Mouse (Mus musculus): ENCODE data around the gene Gm10057. TPM values are rescaled to one million over a fixed set of nuclear protein-coding genes. Genes with fewer than 3 reads are reported as not detected.
"Not testable (repeated sequence)": the region's sequence is repeated elsewhere in the genome, so short reads cannot be mapped to it uniquely, and the experiment has no call there.

Gm10057 gene
- not detected for polyA plus RNA-seq (2012; fragmentation: generic; extraction: Trizol)
- long read RNA-seq, experiment 1: 0 reads
- long read RNA-seq, experiment 2: 0 reads

- H3K79me2 ChIP-seq (ENCODE audit: control insufficient read depth, insufficient read depth); H3ac ChIP-seq (ENCODE audit: control insufficient read depth, insufficient read length, low read depth); H3K4me3 ChIP-seq (ENCODE audit: insufficient read depth, poor library complexity, severe bottlenecking); H3K27me3 ChIP-seq (ENCODE audit: control insufficient read depth, insufficient read depth, insufficient read length); H3K36me3 ChIP-seq (ENCODE audit: control insufficient read depth, insufficient read depth); H3K79me3 ChIP-seq (ENCODE audit: low read depth): not testable (repeated sequence)
These were observed at the start of gene Gm10057 for GRCm38 (mm10) chrX:154054939-154055338. Gene Gm10057, minus strand, starts transcription at chrX:154055039.

- H3K79me2 ChIP-seq (ENCODE audit: control insufficient read depth, insufficient read depth); H3K79me3 ChIP-seq (ENCODE audit: low read depth); H3K27me3 ChIP-seq (ENCODE audit: control insufficient read depth, insufficient read depth, insufficient read length); H3K36me3 ChIP-seq (ENCODE audit: control insufficient read depth, insufficient read depth); H3K4me3 ChIP-seq (ENCODE audit: insufficient read depth, poor library complexity, severe bottlenecking); H3ac ChIP-seq (ENCODE audit: control insufficient read depth, insufficient read length, low read depth): not testable (repeated sequence)
These were observed 21.1 kb downstream of the Gm10057 start, which contains the start of gene 4921511M17Rik for GRCm38 (mm10) chrX:154033727-154034126. Gene 4921511M17Rik, minus strand, starts transcription at chrX:154033827.

GRCm38 (mm10) chrX:154012540-154012939, 42.3 kb downstream of the Gm10057 start, which contains the start of gene Samt1:
Gene Samt1, minus strand, starts transcription at chrX:154012640.
- not testable (repeated sequence) for H3K27me3 ChIP-seq (ENCODE audit: control insufficient read depth, insufficient read depth, insufficient read length); H3K79me2 ChIP-seq (ENCODE audit: control insufficient read depth, insufficient read depth); H3K79me3 ChIP-seq (ENCODE audit: low read depth); H3K4me3 ChIP-seq (ENCODE audit: insufficient read depth, poor library complexity, severe bottlenecking); H3ac ChIP-seq (ENCODE audit: control insufficient read depth, insufficient read length, low read depth); H3K36me3 ChIP-seq (ENCODE audit: control insufficient read depth, insufficient read depth)

Other genes starting within 250 kb of the Gm10057 start
- 0.67 TPM for gene Spin2c, start 222.8 kb downstream of the Gm10057 start, polyA plus RNA-seq (2012; fragmentation: generic; extraction: Trizol)
- gene Samt1, start 42.4 kb downstream of the Gm10057 start, polyA plus RNA-seq (2012; fragmentation: generic; extraction: Trizol): 0.06 TPM
- 0.06 TPM for gene 4921511M17Rik, start 21.2 kb downstream of the Gm10057 start, polyA plus RNA-seq (2012; fragmentation: generic; extraction: Trizol)
- not detected for gene Gm15140, start 65.6 kb upstream of the Gm10057 start, polyA plus RNA-seq (2012; fragmentation: generic; extraction: Trizol)